8 mouse cellular contexts compared by ENCODE assay signal in genomic region chr11:3335651-3336216, GRCm38 (mm10). TPM values are rescaled to one million over a fixed set of nuclear protein-coding genes. Genes with fewer than 3 reads are reported as not detected.
DNase-seq lines count a peak whose midpoint lies in the region; ATAC-seq and TF ChIP-seq lines count a peak whose summit lies in the region.

No protein-coding gene starts in this region.

- ATAC-seq in forebrain, postnatal 0 days = no peak

- no peaks in the 10 kb centered on the region for H3K27me3 ChIP-seq in spleen, adult 2 months (ENCODE audit: control insufficient read depth, insufficient read depth, low read length)
- H3K27me3 ChIP-seq in forebrain, postnatal 0 days (ENCODE audit: insufficient read depth, low read length) = no peaks in the 10 kb centered on the region

- no peak for TF ChIP-seq CTCF in spleen, adult 2 months (IDR thresholded peaks at IDR 0.05; ENCODE audit: extremely low read depth, insufficient read depth, insufficient read length, insufficient replicate concordance)
- no peak for TF ChIP-seq CTCF in forebrain, postnatal 0 days (IDR thresholded peaks at IDR 0.05; ENCODE audit: low read depth)

- H3K36me3 ChIP-seq in spleen, adult 2 months (ENCODE audit: control insufficient read depth, insufficient read depth, low read length) = peaks cover 14% of the 10 kb centered on the region
- H3K36me3 ChIP-seq in forebrain, postnatal 0 days (ENCODE audit: insufficient read depth) = peaks cover 18% of the 10 kb centered on the region

- H3K9me3 ChIP-seq in forebrain, postnatal 0 days (ENCODE audit: low read length) = no peaks in the 10 kb centered on the region

- H3K9ac ChIP-seq in forebrain, postnatal 0 days = no peak overlapping the region

- peak overlapping the region; percentile 48; the same call in 1 of the 2 replicates for H3K4me3 ChIP-seq in spleen, adult 2 months (ENCODE audit: extremely low read depth, insufficient read depth, insufficient read length)
- H3K4me3 ChIP-seq in forebrain, postnatal 0 days (ENCODE audit: low read depth, low read length) = no peak overlapping the region

- DNase-seq in adrenal gland, adult 2 months = peak; percentile 54
- DNase-seq in adrenal gland, adult 18-20 months (ENCODE audit: low spot score in 2 of 2) = no peak
- peak; percentile 74 for DNase-seq in adrenal gland, postnatal 10 days
- peak; percentile 98 for DNase-seq in heart, adult 11 months
- DNase-seq in kidney, postnatal 4 days = peak; percentile 37 to 47
- peak; percentile 73 to 91 for DNase-seq in spleen, adult 2 months (ENCODE audit: low read depth in 1 of 2, low spot score in 2 of 2)
- DNase-seq in forebrain, postnatal 0 days = no peak
- DNase-seq in embryo, embryonic 10.5 days (ENCODE audit: low spot score) = no peak

- peak overlapping the region; percentile 97 for H3K27ac ChIP-seq in spleen, adult 2 months (ENCODE audit: insufficient read depth, low read length)
- H3K27ac ChIP-seq in forebrain, postnatal 0 days (ENCODE audit: low read depth, low read length) = no peak overlapping the region

- peak; percentile 61; the same call in 1 of the 2 replicates for TF ChIP-seq POLR2A in spleen, adult 2 months (IDR thresholded peaks at IDR 0.05; ENCODE audit: low read depth, low read length)

- H3K4me1 ChIP-seq in spleen, adult 2 months (ENCODE audit: control insufficient read depth, insufficient read depth, insufficient read length) = peaks cover 23% of the 10 kb centered on the region; the same call in 1 of the 2 replicates
- H3K4me1 ChIP-seq in forebrain, postnatal 0 days (ENCODE audit: insufficient read depth) = peaks cover 4% of the 10 kb centered on the region; the same call in 1 of the 2 replicates

- no peak overlapping the region for H3K4me2 ChIP-seq in forebrain, postnatal 0 days (ENCODE audit: low read depth)

- WGBS in spleen, adult 2 months = 3% methylated on average over 11 of the region's 11 CpGs
- 59% methylated on average over 11 of the region's 11 CpGs for WGBS in forebrain, postnatal 0 days

RNA-seq across cellular contexts. Expression of gene Pik3ip1, which starts 5.5 kb away (rescaled TPM):
- total RNA-seq in adrenal gland, adult 2 months (2021) = 10 to 100 TPM in 1 of 2 experiments, 1 to 10 TPM in 1; 8.0 to 14.0 TPM
- polyA plus RNA-seq in adrenal gland, adult 2 months (2012; rRNA removed) = 40.3 and 43.3 TPM in 2 replicates
- total RNA-seq in adrenal gland, adult 18-20 months (2021) = 10 to 100 TPM in 1 of 2 experiments, 1 to 10 TPM in 1; 9.1 to 12.0 TPM
- 10 to 100 TPM; 13.3 to 17.8 TPM for total RNA-seq in adrenal gland, postnatal 10 days (2021)
- polyA plus RNA-seq in spleen, adult 2 months (2012; rRNA removed) = 43.6 and 58.5 TPM in 2 replicates
- 36.2 and 47.8 TPM in 2 replicates for total RNA-seq in forebrain, postnatal 0 days (2014; rRNA removed)
- 30.3 and 37.3 TPM in 2 replicates for polyA plus RNA-seq in forebrain, postnatal 0 days (2015; fragmentation: Nextera tagmentation; extraction: Ambion mirVana)

RNA-seq across cellular contexts. Expression of gene Patz1, which starts 47.1 kb away (rescaled TPM):
- 10 to 100 TPM; 19.7 to 30.4 TPM for total RNA-seq in adrenal gland, adult 2 months (2021)
- 73.0 and 73.9 TPM in 2 replicates for polyA plus RNA-seq in adrenal gland, adult 2 months (2012; rRNA removed)
- total RNA-seq in adrenal gland, adult 18-20 months (2021) = 10 to 100 TPM; 16.1 to 24.6 TPM
- 10 to 100 TPM; 31.2 to 38.5 TPM for total RNA-seq in adrenal gland, postnatal 10 days (2021)
- 44.9 and 49.9 TPM in 2 replicates for polyA plus RNA-seq in spleen, adult 2 months (2012; rRNA removed)
- total RNA-seq in forebrain, postnatal 0 days (2014; rRNA removed) = 58.2 and 70.7 TPM in 2 replicates
- 39.5 and 43.0 TPM in 2 replicates for polyA plus RNA-seq in forebrain, postnatal 0 days (2015; fragmentation: Nextera tagmentation; extraction: Ambion mirVana)

Comparison
In these comparisons a context has a peak if more than half of its experiments do, and no peak if none do; other contexts are left out.
1. DNase-seq: peak in adrenal gland, adult 2 months (single experiment), adrenal gland, postnatal 10 days (single experiment), heart, adult 11 months (single experiment), kidney, postnatal 4 days (2 of 2) and spleen, adult 2 months (2 of 2); none in adrenal gland, adult 18-20 months (0 of 2), forebrain, postnatal 0 days (single experiment) and embryo, embryonic 10.5 days (single experiment).